Mouse (Mus musculus): ENCODE measurements around the gene Ccdc173.

- TF ChIP-seq POLR2A (IDR thresholded peaks at IDR 0.05; ENCODE audit: control insufficient read depth, low read depth, low read length) (no peak), CTCF (IDR thresholded peaks at IDR 0.05; ENCODE audit: control insufficient read depth, insufficient read depth, insufficient replicate concordance, low read depth, low read length) (no peak)
Observed at GRCm38 (mm10) chr2:69760980-69761379, 28.4 kb downstream of the Ccdc173 start.
